Mouse (Mus musculus) MEL (cell line): ENCODE data around the gene A730009L09Rik. TPM values are rescaled to one million over a fixed set of nuclear protein-coding genes. Genes with fewer than 3 reads are reported as not detected.

Experiments used
- DNase-seq: peaks from one replicate; pipeline ENCODE4 v3.0.0; 2011; ENCODE audit warnings: low read depth, low spot score
- H3K27ac ChIP-seq: 2 replicates; pipeline ENCODE4 v1.5.1; 2012; ENCODE audit warnings: low read depth, mild to moderate bottlenecking, control low read depth, low read length, moderate library complexity; ENCODE audit not compliant: control insufficient read depth
- H3K27me3 ChIP-seq, 2 experiments: fragments of 150-350 bp in 1 of 2; sonication (generic) in 1 of 2; 2 replicates each; pipeline ENCODE4 v1.6.1; 2012; ENCODE audit warnings: low read length in 2 of 2, mild to moderate bottlenecking in 2 of 2, improper control_type of control experiment in 1 of 2, moderate library complexity in 1 of 2; ENCODE audit not compliant: insufficient read depth in 2 of 2, control insufficient read depth in 1 of 2
- H3K36me3 ChIP-seq, 2 experiments: 2 replicates each; pipeline ENCODE4 v1.6.1; 2012 to 2014; ENCODE audit warnings: low read length in 2 of 2, improper control_type of control experiment in 1 of 2, inconsistent platforms in 1 of 2, mild to moderate bottlenecking in 1 of 2; ENCODE audit not compliant: insufficient read depth in 2 of 2, control insufficient read depth in 1 of 2
- H3K4me1 ChIP-seq, 2 experiments: fragments of 150-350 bp in 1 of 2; sonication (generic) in 1 of 2; 2 replicates each; pipeline ENCODE4 v1.6.1; 2012; ENCODE audit warnings: low read length in 2 of 2, improper control_type of control experiment in 1 of 2, mild to moderate bottlenecking in 1 of 2; ENCODE audit not compliant: insufficient read depth in 2 of 2, control insufficient read depth in 1 of 2
- H3K4me3 ChIP-seq, 2 experiments: fragments of 150-350 bp in 1 of 2; sonication (generic) in 1 of 2; 2 replicates each; pipeline ENCODE4 v1.5.1; 2012; ENCODE audit warnings: low read depth in 2 of 2, low read length in 2 of 2, mild to moderate bottlenecking in 2 of 2, moderate library complexity in 2 of 2, control low read depth in 1 of 2, improper control_type of control experiment in 1 of 2; ENCODE audit not compliant: control insufficient read depth in 1 of 2, insufficient read depth in 1 of 2
- H3K79me2 ChIP-seq: 2 replicates; pipeline ENCODE4 v1.6.1; 2012; ENCODE audit warnings: mild to moderate bottlenecking, low read length, moderate library complexity; ENCODE audit not compliant: control insufficient read depth, poor library complexity, insufficient read depth
- H3K9ac ChIP-seq: 2 replicates; pipeline ENCODE4 v1.6.1; 2012; ENCODE audit warnings: low read depth, mild to moderate bottlenecking, control low read depth, low read length, moderate library complexity; ENCODE audit not compliant: control insufficient read depth, poor library complexity, severe bottlenecking
- H3K9me3 ChIP-seq: fragments of 150-350 bp; sonication (generic); replicated peaks from 2 replicates; pipeline ENCODE4 v1.6.1; 2012; ENCODE audit warnings: mild to moderate bottlenecking, low read length, improper control_type of control experiment, moderate library complexity; ENCODE audit not compliant: insufficient read depth
- CHD1 ChIP-seq: IDR thresholded peaks from 2 replicates; pipeline ENCODE4 v1.6.1; 2012; ENCODE audit warnings: low read depth, mild to moderate bottlenecking, inconsistent platforms, low read length, improper control_type of control experiment
- CTCF ChIP-seq, 3 experiments: IDR thresholded peaks in 2 of 3; conservative IDR thresholded peaks in 1 of 3; 2 replicates each; pipeline ENCODE4 v1.5.1; 2011 to 2012; ENCODE audit warnings: low read length in 3 of 3, low read depth in 2 of 3, mild to moderate bottlenecking in 2 of 3, improper control_type of control experiment in 1 of 3, inconsistent platforms in 1 of 3, mixed read lengths in 1 of 3, moderate library complexity in 1 of 3; ENCODE audit not compliant: control insufficient read depth in 1 of 3, insufficient read depth in 1 of 3, poor library complexity in 1 of 3, severe bottlenecking in 1 of 3
- E2F4 ChIP-seq: IDR thresholded peaks from 2 replicates; pipeline ENCODE4 v1.6.1; 2011; ENCODE audit warnings: low read depth, low read length, improper control_type of control experiment, borderline replicate concordance
- EP300 ChIP-seq, 2 experiments: IDR thresholded peaks; 2 replicates each; pipeline ENCODE4 v1.6.1; 2011; ENCODE audit warnings: improper control_type of control experiment in 2 of 2, low read length in 2 of 2, low read depth in 1 of 2, mild to moderate bottlenecking in 1 of 2
- ETS1 ChIP-seq: IDR thresholded peaks from 2 replicates; pipeline ENCODE4 v1.6.1; 2012; ENCODE audit warnings: low read depth, mild to moderate bottlenecking, inconsistent platforms, low read length, improper control_type of control experiment, moderate library complexity
- GABPA ChIP-seq: IDR thresholded peaks from 2 replicates; pipeline ENCODE4 v1.6.1; 2012; ENCODE audit warnings: low read depth, mild to moderate bottlenecking, inconsistent platforms, low read length, improper control_type of control experiment, moderate library complexity
- GATA1 ChIP-seq: IDR thresholded peaks from 2 replicates; pipeline ENCODE4 v1.6.1; 2011; ENCODE audit warnings: low read depth, low read length, improper control_type of control experiment
- HCFC1 ChIP-seq: IDR thresholded peaks from 2 replicates; pipeline ENCODE4 v1.6.1; 2012; ENCODE audit warnings: low read depth, mild to moderate bottlenecking, inconsistent platforms, low read length, improper control_type of control experiment, moderate library complexity
- JUND ChIP-seq: IDR thresholded peaks from 2 replicates; pipeline ENCODE4 v1.6.1; 2011; ENCODE audit warnings: low read depth, mild to moderate bottlenecking, improper control_type of control experiment, low read length
- MAX ChIP-seq: IDR thresholded peaks from 2 replicates; pipeline ENCODE4 v1.6.1; 2011; ENCODE audit warnings: low read length, improper control_type of control experiment
- MAZ ChIP-seq: IDR thresholded peaks from 2 replicates; pipeline ENCODE4 v1.6.1; 2012; ENCODE audit warnings: low read depth, mild to moderate bottlenecking, inconsistent platforms, low read length, improper control_type of control experiment
- MEF2A ChIP-seq: IDR thresholded peaks from 2 replicates; pipeline ENCODE4 v1.6.1; 2014; ENCODE audit warnings: low read depth, mild to moderate bottlenecking, inconsistent platforms, low read length, improper control_type of control experiment; ENCODE audit not compliant: poor library complexity, insufficient replicate concordance, severe bottlenecking; ENCODE audit errors: extremely low read depth
- MYC ChIP-seq: IDR thresholded peaks from 2 replicates; pipeline ENCODE4 v1.6.1; 2011; ENCODE audit warnings: low read depth, mild to moderate bottlenecking, low read length, improper control_type of control experiment, moderate library complexity
- NRF1 ChIP-seq: IDR thresholded peaks from 2 replicates; pipeline ENCODE4 v1.6.1; 2014; ENCODE audit warnings: low read depth, mild to moderate bottlenecking, inconsistent platforms, low read length, improper control_type of control experiment, moderate library complexity; ENCODE audit not compliant: poor library complexity, insufficient read depth, severe bottlenecking
- POLR2A ChIP-seq, 2 experiments: IDR thresholded peaks; 2 replicates each; pipeline ENCODE4 v1.6.1; 2011 to 2012; ENCODE audit warnings: low read length in 2 of 2, mild to moderate bottlenecking in 2 of 2, control low read depth in 1 of 2, improper control_type of control experiment in 1 of 2, low read depth in 1 of 2, moderate library complexity in 1 of 2; ENCODE audit not compliant: control insufficient read depth in 1 of 2, insufficient read depth in 1 of 2, poor library complexity in 1 of 2
- POLR2AphosphoS5 ChIP-seq: IDR thresholded peaks from 2 replicates; pipeline ENCODE4 v1.6.1; 2012; ENCODE audit warnings: low read depth, borderline replicate concordance, mild to moderate bottlenecking, inconsistent platforms, low read length, moderate library complexity, mixed read lengths
- RAD21 ChIP-seq: IDR thresholded peaks from 2 replicates; pipeline ENCODE4 v1.6.1; 2011; ENCODE audit warnings: mild to moderate bottlenecking, low read depth, low read length, improper control_type of control experiment
- RCOR1 ChIP-seq: IDR thresholded peaks from 2 replicates; pipeline ENCODE4 v1.6.1; 2012; ENCODE audit warnings: low read depth, mild to moderate bottlenecking, inconsistent platforms, low read length, improper control_type of control experiment
- SIN3A ChIP-seq: IDR thresholded peaks from 2 replicates; pipeline ENCODE4 v1.6.1; 2012; ENCODE audit warnings: low read length, improper control_type of control experiment, inconsistent platforms
- TBP ChIP-seq: IDR thresholded peaks from 2 replicates; pipeline ENCODE4 v1.8.0; 2011; ENCODE audit warnings: low read depth, low read length, improper control_type of control experiment
- UBTF ChIP-seq: IDR thresholded peaks from 2 replicates; pipeline ENCODE4 v1.6.1; 2012; ENCODE audit warnings: low read depth, mild to moderate bottlenecking, inconsistent platforms, low read length, improper control_type of control experiment, moderate library complexity, borderline replicate concordance; ENCODE audit not compliant: insufficient read depth
- ZMIZ1 ChIP-seq: IDR thresholded peaks from 2 replicates; pipeline ENCODE4 v1.6.1; 2012; ENCODE audit warnings: low read depth, mild to moderate bottlenecking, inconsistent platforms, low read length, improper control_type of control experiment, moderate library complexity
- ZNF384 ChIP-seq: IDR thresholded peaks from 2 replicates; pipeline ENCODE4 v1.6.1; 2012; ENCODE audit warnings: low read depth, mild to moderate bottlenecking, inconsistent platforms, low read length, improper control_type of control experiment
- polyA plus RNA-seq, 2 experiments: library from polyadenylated mRNA; stranded (reverse) in 1 of 2; unstranded in 1 of 2; fragments of >175 nt in 1 of 2; fragments of >200 nt in 1 of 2; gene quantifications; 2 replicates each; pipeline versions ENCODE4 v1.2.1 to v1.2.4; 2012; ENCODE audit warnings: low replicate concordance in 2 of 2, low read depth in 1 of 2; ENCODE audit not compliant: insufficient read length in 2 of 2, insufficient read depth in 1 of 2, missing spikeins in 1 of 2
- total RNA-seq: library from RNA; depleted of rRNA; stranded (reverse); fragments of 300-350 nt; gene quantifications from 2 replicates; pipeline ENCODE4 v1.2.3, GENCODE M21; 2012

Gene A730009L09Rik
- total and polyA plus RNA-seq, 3 experiments, result not detected

GRCm38 (mm10) chr16:84477952-84478351, 37.0 kb upstream of the A730009L09Rik start:
- DNase-seq, result no peak
- Histone ChIP-seq H3K27me3 (no peaks in the 10 kb centered on the region), H3K9me3 (no peaks in the 10 kb centered on the region), H3K4me3 (no peak overlapping the region), H3K36me3 (no peaks in the 10 kb centered on the region), H3K27ac (no peak overlapping the region), H3K79me2 (no peaks in the 10 kb centered on the region), H3K9ac (no peak overlapping the region), H3K4me1 (no peaks in the 10 kb centered on the region)
- no peak for TF ChIP-seq UBTF
- TF ChIP-seq RCOR1, result no peak

- Histone ChIP-seq H3K27me3 (no peaks in the 10 kb centered on the region), H3K79me2 (no peaks in the 10 kb centered on the region), H3K36me3 (no peaks in the 10 kb centered on the region), H3K4me3 (no peak overlapping the region), H3K9me3 (no peaks in the 10 kb centered on the region), H3K4me1 (no peaks in the 10 kb centered on the region), H3K9ac (no peak overlapping the region), H3K27ac (no peak overlapping the region)
- no peak for TF ChIP-seq RCOR1
- TF ChIP-seq JUND, result no peak
- no peak for TF ChIP-seq CTCF (IDR thresholded peaks at IDR 0.05 in 2 of 3, conservative IDR thresholded peaks at IDR 0.05 in 1 of 3; ENCODE audit: control insufficient read depth in 1 of 3, insufficient read depth in 1 of 3, low read depth in 2 of 3, low read length in 3 of 3, poor library complexity in 1 of 3, severe bottlenecking in 1 of 3)
- TF ChIP-seq CHD1, result no peak
- no peak for TF ChIP-seq ZMIZ1
- DNase-seq, result no peak
Measured at GRCm38 (mm10) chr16:84485931-84486330, 29.0 kb upstream of the A730009L09Rik start.

- TF ChIP-seq ETS1 (no peak), RAD21 (no peak), NRF1 (no peak), TBP (no peak), MYC (no peak), HCFC1 (no peak), POLR2A (IDR thresholded peaks at IDR 0.05; ENCODE audit: control insufficient read depth in 1 of 2, insufficient read depth in 1 of 2, low read depth in 1 of 2, low read length in 2 of 2, poor library complexity in 1 of 2) (no peak), ZMIZ1 (no peak), GATA1 (no peak), JUND (no peak), MAZ (no peak), E2F4 (no peak), CHD1 (no peak), GABPA (no peak), MEF2A (no peak), ZNF384 (no peak), POLR2AphosphoS5 (no peak), EP300 (IDR thresholded peaks at IDR 0.05; ENCODE audit: low read depth in 1 of 2, low read length in 2 of 2) (no peak), MAX (no peak), SIN3A (no peak)
- Histone ChIP-seq H3K27me3 (no peaks in the 10 kb centered on the region), H3K9me3 (no peaks in the 10 kb centered on the region), H3K4me1 (no peaks in the 10 kb centered on the region), H3K4me3 (no peak overlapping the region), H3K36me3 (no peaks in the 10 kb centered on the region), H3K27ac (no peak overlapping the region), H3K79me2 (no peaks in the 10 kb centered on the region), H3K9ac (no peak overlapping the region)
- no peak for DNase-seq
Measured at GRCm38 (mm10) chr16:84494818-84495217, 20.1 kb upstream of the A730009L09Rik start.
